ENCODE assay signal across 18 mouse cellular contexts in genomic region chr1:180866001-180866400, GRCm38 (mm10). TPM values are rescaled to one million over a fixed set of nuclear protein-coding genes. Genes with fewer than 3 reads are reported as not detected.
"Had no signal": no experiment of that assay in that cellular context is flagged by ENCODE, and none has a peak within 500 bp of the region (broad histone marks: within the 10 kb centered on the region; RNA-seq: fewer than 3 reads in every experiment).

No protein-coding gene starts in this region.

- ATAC-seq: intestine, embryonic 15.5 days; liver, postnatal 0 days; midbrain, embryonic 13.5 days had no signal

- H3K9ac ChIP-seq: intestine, embryonic 15.5 days; liver, embryonic 13.5 days; liver, postnatal 0 days; midbrain, embryonic 13.5 days; neural tube, embryonic 13.5 days had no signal

- DNase-seq: kidney, adult 18-20 months; kidney, postnatal 10 days; kidney, postnatal 4 days; liver, embryonic 13.5 days; liver, postnatal 0 days; retina, postnatal 1 day; right cerebral cortex, postnatal 4 days; spleen, adult 18-20 months; thymus, adult 18-20 months; thymus, postnatal 4 days had no signal

- H3K9me3 ChIP-seq: intestine, embryonic 15.5 days; limb, embryonic 10.5 days; liver, embryonic 13.5 days; midbrain, embryonic 13.5 days; neural tube, embryonic 13.5 days had no signal

- H3K4me1 ChIP-seq: intestine, embryonic 15.5 days; limb, embryonic 10.5 days; midbrain, embryonic 13.5 days; neural tube, embryonic 13.5 days had no signal

- H3K4me3 ChIP-seq: intestine, embryonic 15.5 days; layer of hippocampus, adult 2 months; limb, embryonic 10.5 days; liver, embryonic 13.5 days; midbrain, embryonic 13.5 days; neural tube, embryonic 13.5 days had no signal

- H3K4me2 ChIP-seq: intestine, embryonic 15.5 days; liver, embryonic 13.5 days; midbrain, embryonic 13.5 days; neural tube, embryonic 13.5 days had no signal

- H3K27me3 ChIP-seq: intestine, embryonic 15.5 days; liver, embryonic 13.5 days; midbrain, embryonic 13.5 days; neural tube, embryonic 13.5 days had no signal

- H3K27ac ChIP-seq: intestine, embryonic 15.5 days; layer of hippocampus, adult 2 months; limb, embryonic 10.5 days; liver, embryonic 13.5 days; midbrain, embryonic 13.5 days; neural tube, embryonic 13.5 days had no signal

RNA-seq across cellular contexts. Expression of gene Lefty2, which starts 26.9 kb away (rescaled TPM):
- total RNA-seq: megakaryocyte progenitor cell, adult 5-6 weeks had no signal
- polyA plus RNA-seq: kidney, embryonic 14.5 days; limb, embryonic 10.5 days; liver, embryonic 13.5 days; liver, postnatal 0 days; neural tube, embryonic 13.5 days; stomach, embryonic 14.5 days had no signal
